Mouse (Mus musculus): ENCODE measurements around the gene Afmid. TPM values are rescaled to one million over a fixed set of nuclear protein-coding genes. Genes with fewer than 3 reads are reported as not detected.
A peak's percentile ranks its signal among the peaks of the same experiment; 100 is the strongest.

Gene Afmid
- total and polyA plus RNA-seq, 3 experiments, result 5.0 to 7.5 (median 7.3) TPM

GRCm38 (mm10) chr11:117875681-117876080, 50.0 kb downstream of the Afmid start:
- TF ChIP-seq NELFE (IDR thresholded peaks at IDR 0.05; ENCODE audit: low read depth, low read length) (no peak), ZKSCAN1 (IDR thresholded peaks at IDR 0.05; ENCODE audit: borderline replicate concordance, low read depth, low read length) (no peak), ZC3H11A (IDR thresholded peaks at IDR 0.05; ENCODE audit: low read depth, low read length) (no peak), SIN3A (IDR thresholded peaks at IDR 0.05; ENCODE audit: low read length) (no peak), CHD2 (IDR thresholded peaks at IDR 0.05; ENCODE audit: low read length) (no peak), HCFC1 (IDR thresholded peaks at IDR 0.05; ENCODE audit: low read depth, low read length) (no peak), TBP (conservative IDR thresholded peaks at IDR 0.05; ENCODE audit: low read depth, low read length) (no peak), POLR2A (IDR thresholded peaks at IDR 0.05; ENCODE audit: low read depth, low read length) (no peak), GABPA (IDR thresholded peaks at IDR 0.05; ENCODE audit: insufficient replicate concordance, low read depth, low read length) (no peak), MAFK (IDR thresholded peaks at IDR 0.05; ENCODE audit: insufficient replicate concordance, low read length) (no peak), MAZ (IDR thresholded peaks at IDR 0.05; ENCODE audit: low read depth, low read length) (no peak), JUN (IDR thresholded peaks at IDR 0.05; ENCODE audit: insufficient read depth, low read depth, low read length) (no peak), JUND (conservative IDR thresholded peaks at IDR 0.05; ENCODE audit: low read depth, low read length) (no peak), IRF4 (IDR thresholded peaks at IDR 0.05; ENCODE audit: low read depth, low read length) (no peak), RAD21 (IDR thresholded peaks at IDR 0.05; ENCODE audit: low read depth, low read length) (no peak), ETS1 (conservative IDR thresholded peaks at IDR 0.05; ENCODE audit: low read depth, low read length) (no peak), ZMIZ1 (IDR thresholded peaks at IDR 0.05; ENCODE audit: low read depth, low read length) (no peak), E2F4 (IDR thresholded peaks at IDR 0.05; ENCODE audit: insufficient replicate concordance, low read depth, low read length) (no peak), SMC3 (IDR thresholded peaks at IDR 0.05; ENCODE audit: low read depth, low read length) (no peak), BHLHE40 (IDR thresholded peaks at IDR 0.05; ENCODE audit: low read depth, low read length) (no peak)
- no peak overlapping the region for H3K27ac ChIP-seq (ENCODE audit: insufficient read depth, low read depth)
- H3K79me2 ChIP-seq (replicated peaks; ENCODE audit: control insufficient read depth, extremely low read depth, insufficient read depth, poor library complexity, severe bottlenecking), result no peaks in the 10 kb centered on the region
- H3K36me3 ChIP-seq (replicated peaks in 1 of 2; ENCODE audit: control insufficient read depth in 1 of 2, insufficient read depth in 1 of 2, low read length in 1 of 2), result no peaks in the 10 kb centered on the region
- peaks cover 63% of the 10 kb centered on the region for H3K27me3 ChIP-seq (replicated peaks)
- no peak for DNase-seq (ENCODE audit: extremely low read depth)
- no peak overlapping the region for H3K4me3 ChIP-seq (replicated peaks in 1 of 3; ENCODE audit: low read depth in 2 of 3, low read length in 2 of 3, poor library complexity in 1 of 3)
- dilution Hi-C loops (cut with MboI; ENCODE audit: extremely low pct_ligation_motif_present, extremely low pct_unique_long_range_greater_than_20kb, low sequenced_read_pairs), result no loop called here
- no peak overlapping the region for H3K9ac ChIP-seq (ENCODE audit: insufficient read depth, low read depth)
- peaks cover 33 to 52% of the 10 kb centered on the region in 2 experiments for H3K4me1 ChIP-seq (ENCODE audit: control insufficient read depth in 1 of 2, insufficient read depth in 2 of 2)
- in situ Hi-C loops (cut with MboI; ENCODE audit: low pct_ligation_motif_present, low pct_unique_long_range_greater_than_20kb, low sequenced_read_pairs), result no loop called here
- H3K4me2 ChIP-seq (ENCODE audit: insufficient read depth, low read depth, poor library complexity, severe bottlenecking), result no peak overlapping the region
- H3K9me3 ChIP-seq (replicated peaks; ENCODE audit: low read length), result peaks cover 4% of the 10 kb centered on the region

- H3K4me3 ChIP-seq (replicated peaks in 1 of 3; ENCODE audit: low read depth in 2 of 3, low read length in 2 of 3, poor library complexity in 1 of 3), result no peak overlapping the region
- H3K27ac ChIP-seq (ENCODE audit: insufficient read depth, low read depth), result no peak overlapping the region
- H3K9me3 ChIP-seq (replicated peaks; ENCODE audit: low read length), result peaks cover under 1% of the 10 kb centered on the region
- no peaks in the 10 kb centered on the region for H3K36me3 ChIP-seq (replicated peaks in 1 of 2; ENCODE audit: control insufficient read depth in 1 of 2, insufficient read depth in 1 of 2, low read length in 1 of 2)
- H3K27me3 ChIP-seq (replicated peaks), result peaks cover 75% of the 10 kb centered on the region
- dilution Hi-C loops (cut with MboI; ENCODE audit: extremely low pct_ligation_motif_present, extremely low pct_unique_long_range_greater_than_20kb, low sequenced_read_pairs) (no loop called here), in situ Hi-C loops (cut with MboI; ENCODE audit: low pct_ligation_motif_present, low pct_unique_long_range_greater_than_20kb, low sequenced_read_pairs) (no loop called here)
- peak overlapping the region; percentile 43 for H3K4me2 ChIP-seq (ENCODE audit: insufficient read depth, low read depth, poor library complexity, severe bottlenecking)
- H3K4me1 ChIP-seq (ENCODE audit: control insufficient read depth in 1 of 2, insufficient read depth in 2 of 2), result peaks cover 24 to 42% of the 10 kb centered on the region in 2 experiments
- TF ChIP-seq JUND (conservative IDR thresholded peaks at IDR 0.05; ENCODE audit: low read depth, low read length), result no peak
- TF ChIP-seq UBTF (IDR thresholded peaks at IDR 0.05; ENCODE audit: low read depth, low read length), result no peak
- TF ChIP-seq MAX (IDR thresholded peaks at IDR 0.05; ENCODE audit: low read length), result peak; percentile 21; the same call in 1 of the 2 replicates
- TF ChIP-seq KAT2A (IDR thresholded peaks at IDR 0.05; ENCODE audit: insufficient replicate concordance, low read length), result 0 out of 2 replicates have a peak, but pooled peaks have one; percentile 12
- TF ChIP-seq MYC (IDR thresholded peaks at IDR 0.05; ENCODE audit: low read depth, low read length), result 0 out of 2 replicates have a peak, but pooled peaks have one; percentile 21
- TF ChIP-seq BHLHE40 (IDR thresholded peaks at IDR 0.05; ENCODE audit: low read depth, low read length), result peak; percentile 89
- no peak for TF ChIP-seq ZKSCAN1 (IDR thresholded peaks at IDR 0.05; ENCODE audit: borderline replicate concordance, low read depth, low read length)
- 0 out of 2 replicates have a peak, but pooled peaks have one; percentile 5 for TF ChIP-seq CHD2 (IDR thresholded peaks at IDR 0.05; ENCODE audit: low read length)
- no peak for DNase-seq (ENCODE audit: extremely low read depth)
- H3K9ac ChIP-seq (ENCODE audit: insufficient read depth, low read depth), result no peak overlapping the region
- H3K79me2 ChIP-seq (replicated peaks; ENCODE audit: control insufficient read depth, extremely low read depth, insufficient read depth, poor library complexity, severe bottlenecking), result no peaks in the 10 kb centered on the region
These were observed 52.4 kb downstream of the Afmid start for GRCm38 (mm10) chr11:117877917-117878745.
